8 mouse cellular contexts compared by ENCODE assay signal in the genomic region with DNA sequence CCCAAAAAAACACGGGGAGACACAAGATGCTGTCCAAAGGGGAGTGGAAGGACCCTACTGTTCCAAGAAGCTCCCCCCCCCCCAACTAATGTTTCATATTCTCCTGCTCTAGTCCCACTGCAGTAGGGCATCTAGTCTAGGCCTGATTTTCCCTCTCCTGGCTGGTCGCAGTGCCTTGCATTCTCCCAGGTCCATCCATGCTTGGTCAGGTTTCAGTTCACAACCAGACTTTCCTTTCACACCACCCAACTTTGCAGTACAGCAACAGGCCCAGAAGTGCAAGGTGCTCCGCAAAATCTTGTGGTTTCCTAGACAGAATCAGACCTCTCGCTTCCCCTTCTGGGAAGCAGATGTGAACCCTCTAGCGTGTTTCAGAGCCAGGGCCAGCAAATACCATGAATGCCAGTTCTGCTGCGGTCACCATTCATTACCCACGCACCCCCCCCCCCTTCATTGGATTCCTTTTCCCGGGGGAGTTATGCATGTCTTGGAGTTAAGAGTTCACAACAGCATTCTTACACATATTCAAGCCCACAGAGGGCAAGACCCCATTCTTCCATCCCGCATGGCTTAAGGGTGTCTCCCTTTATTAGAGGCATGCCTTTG. TPM values are rescaled to one million over a fixed set of nuclear protein-coding genes. Genes with fewer than 3 reads are reported as not detected.
DNase-seq lines count a peak whose midpoint lies in the region; ATAC-seq and TF ChIP-seq lines count a peak whose summit lies in the region.

No protein-coding gene starts in this region.

- H3K9ac ChIP-seq in embryonic facial prominence, embryonic 14.5 days (ENCODE audit: low read depth, low read length) = no peak overlapping the region
- H3K9ac ChIP-seq in limb, embryonic 13.5 days = no peak overlapping the region
- H3K9ac ChIP-seq in neural tube, embryonic 12.5 days = 0 out of 2 replicates have a peak overlapping the region, but pooled peaks have one; percentile 13

- H3K4me3 ChIP-seq in kidney, adult 2 months (ENCODE audit: insufficient read depth, low read depth, low read length) = no peak overlapping the region
- peak overlapping the region; percentile 58 for H3K4me3 ChIP-seq in embryonic facial prominence, embryonic 14.5 days (ENCODE audit: low read depth, low read length)
- peak overlapping the region; percentile 59 for H3K4me3 ChIP-seq in limb, embryonic 13.5 days
- 0 out of 2 replicates have a peak overlapping the region, but pooled peaks have one; percentile 49 for H3K4me3 ChIP-seq in neural tube, embryonic 12.5 days

- WGBS in kidney, adult 2 months = 21% methylated on average over 9 of the region's 9 CpGs
- WGBS in embryonic facial prominence, embryonic 14.5 days = 33% methylated on average over 9 of the region's 9 CpGs
- WGBS in limb, embryonic 13.5 days = 33% methylated on average over 9 of the region's 9 CpGs
- 50% methylated on average over 9 of the region's 9 CpGs for WGBS in neural tube, embryonic 12.5 days

- H3K27ac ChIP-seq in kidney, adult 2 months (ENCODE audit: insufficient read depth, low read depth, low read length) = peak overlapping the region; percentile 37
- H3K27ac ChIP-seq in embryonic facial prominence, embryonic 14.5 days (replicated peaks; ENCODE audit: low read depth, low read length) = peak overlapping the region; percentile 99
- peak overlapping the region; percentile 99 for H3K27ac ChIP-seq in limb, embryonic 13.5 days
- no peak overlapping the region for H3K27ac ChIP-seq in neural tube, embryonic 12.5 days

- H3K36me3 ChIP-seq in kidney, adult 2 months (ENCODE audit: control insufficient read depth, insufficient read depth, low read length) = no peaks in the 10 kb centered on the region
- H3K36me3 ChIP-seq in embryonic facial prominence, embryonic 14.5 days (ENCODE audit: control insufficient read depth, insufficient read depth, low read length) = no peaks in the 10 kb centered on the region
- no peaks in the 10 kb centered on the region for H3K36me3 ChIP-seq in limb, embryonic 13.5 days
- no peaks in the 10 kb centered on the region for H3K36me3 ChIP-seq in neural tube, embryonic 12.5 days

- no peak for DNase-seq in kidney, adult 2 months
- DNase-seq in kidney, adult 9 months = no peak
- peak; percentile 63 for DNase-seq in embryonic facial prominence, embryonic 14.5 days (ENCODE audit: low spot score)
- no peak for DNase-seq in right cerebral cortex, postnatal 14 days
- no peak for DNase-seq in ovary, postnatal 14 days (ENCODE audit: low spot score)
- no peak for DNase-seq in adipocyte (ENCODE audit: low spot score)

- H3K4me1 ChIP-seq in kidney, adult 2 months (ENCODE audit: control insufficient read depth, insufficient read depth, low read length) = no peaks in the 10 kb centered on the region
- H3K4me1 ChIP-seq in embryonic facial prominence, embryonic 14.5 days (ENCODE audit: control insufficient read depth, insufficient read depth, low read length) = peaks cover 15% of the 10 kb centered on the region
- peaks cover 18% of the 10 kb centered on the region for H3K4me1 ChIP-seq in limb, embryonic 13.5 days
- peaks cover 6% of the 10 kb centered on the region for H3K4me1 ChIP-seq in neural tube, embryonic 12.5 days

- no peaks in the 10 kb centered on the region for H3K27me3 ChIP-seq in kidney, adult 2 months (replicated peaks; ENCODE audit: control insufficient read depth, insufficient read depth, low read length)
- H3K27me3 ChIP-seq in embryonic facial prominence, embryonic 14.5 days (replicated peaks; ENCODE audit: control insufficient read depth, insufficient read depth, low read length) = no peaks in the 10 kb centered on the region
- H3K27me3 ChIP-seq in limb, embryonic 13.5 days = no peaks in the 10 kb centered on the region
- H3K27me3 ChIP-seq in neural tube, embryonic 12.5 days (replicated peaks) = no peaks in the 10 kb centered on the region

- no peaks in the 10 kb centered on the region for H3K9me3 ChIP-seq in embryonic facial prominence, embryonic 14.5 days (ENCODE audit: control insufficient read depth, low read length)
- no peaks in the 10 kb centered on the region for H3K9me3 ChIP-seq in limb, embryonic 13.5 days
- H3K9me3 ChIP-seq in neural tube, embryonic 12.5 days = no peaks in the 10 kb centered on the region

- peak overlapping the region; percentile 67 for H3K4me2 ChIP-seq in embryonic facial prominence, embryonic 14.5 days (ENCODE audit: low read depth, low read length)
- peak overlapping the region; percentile 63 for H3K4me2 ChIP-seq in limb, embryonic 13.5 days (replicated peaks)
- peak overlapping the region; percentile 70 for H3K4me2 ChIP-seq in neural tube, embryonic 12.5 days (replicated peaks)

- no peak for ATAC-seq in embryonic facial prominence, embryonic 14.5 days (ENCODE audit: low read depth)
- ATAC-seq in limb, embryonic 13.5 days (ENCODE audit: low FRiP score, low read depth) = no peak
- peak; percentile 11; the same call in 1 of the 2 replicates for ATAC-seq in neural tube, embryonic 12.5 days (ENCODE audit: low FRiP score, low read depth)

- no peak for TF ChIP-seq CTCF in kidney, adult 2 months (conservative IDR thresholded peaks at IDR 0.05; ENCODE audit: insufficient read depth, insufficient read length, low read depth, low read length)

- no peak for TF ChIP-seq POLR2A in kidney, adult 2 months (IDR thresholded peaks at IDR 0.05; ENCODE audit: low read depth, low read length)

RNA-seq across cellular contexts. Expression of a gene that starts 7.7 kb away (rescaled TPM):
- 1.2 and 1.5 TPM in 2 replicates for polyA plus RNA-seq in kidney, adult 2 months (2012; rRNA removed)
- 2.5 and 2.9 TPM in 2 replicates for polyA plus RNA-seq in embryonic facial prominence, embryonic 14.5 days (2014; fragmentation: Nextera tagmentation; extraction: Ambion mirVana)
- polyA plus RNA-seq in limb, embryonic 13.5 days (2015; fragmentation: Nextera tagmentation; extraction: Ambion mirVana) = 5.2 TPM in 2 replicates
- polyA plus RNA-seq in neural tube, embryonic 12.5 days (2016; fragmentation: Nextera tagmentation; extraction: Ambion mirVana) = 2.2 and 2.8 TPM in 2 replicates

RNA-seq across cellular contexts. Expression of a gene that starts 16.2 kb away (rescaled TPM):
- 0.48 and 0.61 TPM in 2 replicates for polyA plus RNA-seq in kidney, adult 2 months (2012; rRNA removed)
- 0.54 and 0.93 TPM in 2 replicates for polyA plus RNA-seq in embryonic facial prominence, embryonic 14.5 days (2014; fragmentation: Nextera tagmentation; extraction: Ambion mirVana)
- 0.87 and 1.4 TPM in 2 replicates for polyA plus RNA-seq in limb, embryonic 13.5 days (2015; fragmentation: Nextera tagmentation; extraction: Ambion mirVana)
- polyA plus RNA-seq in neural tube, embryonic 12.5 days (2016; fragmentation: Nextera tagmentation; extraction: Ambion mirVana) = 0.44 and 0.54 TPM in 2 replicates

RNA-seq across cellular contexts. Expression of a gene that starts 20.2 kb away (rescaled TPM):
- 19.4 and 23.7 TPM in 2 replicates for polyA plus RNA-seq in kidney, adult 2 months (2012; rRNA removed)
- 32.6 and 34.7 TPM in 2 replicates for polyA plus RNA-seq in embryonic facial prominence, embryonic 14.5 days (2014; fragmentation: Nextera tagmentation; extraction: Ambion mirVana)
- 37.8 and 39.2 TPM in 2 replicates for polyA plus RNA-seq in limb, embryonic 13.5 days (2015; fragmentation: Nextera tagmentation; extraction: Ambion mirVana)
- polyA plus RNA-seq in neural tube, embryonic 12.5 days (2016; fragmentation: Nextera tagmentation; extraction: Ambion mirVana) = 14.6 and 14.8 TPM in 2 replicates

RNA-seq across cellular contexts. Expression of a gene that starts 33.3 kb away (rescaled TPM):
- 9.0 and 12.8 TPM in 2 replicates for polyA plus RNA-seq in kidney, adult 2 months (2012; rRNA removed)
- polyA plus RNA-seq in embryonic facial prominence, embryonic 14.5 days (2014; fragmentation: Nextera tagmentation; extraction: Ambion mirVana) = 31.3 and 31.9 TPM in 2 replicates
- 33.6 and 36.3 TPM in 2 replicates for polyA plus RNA-seq in limb, embryonic 13.5 days (2015; fragmentation: Nextera tagmentation; extraction: Ambion mirVana)
- polyA plus RNA-seq in neural tube, embryonic 12.5 days (2016; fragmentation: Nextera tagmentation; extraction: Ambion mirVana) = 20.5 and 22.2 TPM in 2 replicates

RNA-seq across cellular contexts. Expression of a gene that starts 46.1 kb away (rescaled TPM):
- 142 and 163 TPM in 2 replicates for polyA plus RNA-seq in kidney, adult 2 months (2012; rRNA removed)
- polyA plus RNA-seq in embryonic facial prominence, embryonic 14.5 days (2014; fragmentation: Nextera tagmentation; extraction: Ambion mirVana) = 111 TPM in 2 replicates
- polyA plus RNA-seq in limb, embryonic 13.5 days (2015; fragmentation: Nextera tagmentation; extraction: Ambion mirVana) = 94.8 and 95.0 TPM in 2 replicates
- polyA plus RNA-seq in neural tube, embryonic 12.5 days (2016; fragmentation: Nextera tagmentation; extraction: Ambion mirVana) = 90.8 and 91.3 TPM in 2 replicates
